Mouse (Mus musculus) heart, adult 2 months (tissue): ENCODE results near the gene Cers2.

Experiments used
- CTCF ChIP-seq: fragments of 200-600 bp; IDR thresholded peaks from 2 replicates; pipeline ENCODE4 v1.8.1; 2022; ENCODE audit warnings: antibody characterized with exemption, mild to moderate bottlenecking, moderate library complexity
- EP300 ChIP-seq: fragments of 200-500 bp; IDR thresholded peaks from 2 replicates; pipeline ENCODE4 v1.6.1; 2011; ENCODE audit warnings: low read depth, low read length, control low read depth; ENCODE audit not compliant: insufficient read depth

DNA sequence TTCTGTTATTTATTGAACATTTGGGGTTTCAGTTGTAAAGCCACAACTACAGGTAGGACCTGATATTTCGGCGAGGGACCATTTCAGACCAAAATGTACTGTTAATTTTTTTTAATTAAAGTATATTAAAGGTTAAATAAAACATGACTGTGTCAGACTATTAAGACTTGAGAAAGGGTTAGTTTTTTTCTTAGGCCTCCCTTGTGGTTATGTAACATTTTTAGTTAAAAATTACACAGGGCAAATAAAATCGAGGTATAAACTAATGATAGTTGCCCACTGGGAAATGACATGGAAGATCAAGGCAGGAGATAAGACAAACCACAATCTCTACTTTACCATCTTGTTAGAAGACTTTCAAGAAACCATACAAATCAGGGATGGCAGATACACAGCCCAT lies 8.8 kb downstream of the Cers2 start:
- no peak for TF ChIP-seq EP300
- no peak for TF ChIP-seq CTCF
